Mouse (Mus musculus): ENCODE measurements around the gene Srarp. TPM values are rescaled to one million over a fixed set of nuclear protein-coding genes. Genes with fewer than 3 reads are reported as not detected.

The Srarp gene
- polyA plus RNA-seq, 1 experiment = not detected

- H3K4me1 ChIP-seq (ENCODE audit: control insufficient read depth, insufficient read depth, low read length) = peaks cover 6% of the 10 kb centered on the region; the same call in 1 of the 2 replicates
- no peak for TF ChIP-seq POLR2A (IDR thresholded peaks at IDR 0.05; ENCODE audit: borderline replicate concordance, control insufficient read depth, low read depth, low read length)
- TF ChIP-seq CTCF (IDR thresholded peaks at IDR 0.05; ENCODE audit: control insufficient read depth, insufficient read depth, low read length) = no peak
- 66% methylated on average over 4 of the region's 4 CpGs for WGBS
- 0 out of 2 replicates have a peak overlapping the region, but pooled peaks have one; percentile 11 for H3K27ac ChIP-seq (ENCODE audit: control insufficient read depth, insufficient read depth, low read depth, low read length, poor library complexity)
- H3K4me3 ChIP-seq (replicated peaks; ENCODE audit: control insufficient read depth, low read depth, low read length) = no peak overlapping the region
These were observed 19.6 kb upstream of the Srarp start for GRCm38 (mm10) chr4:141455526-141455925.

DNA sequence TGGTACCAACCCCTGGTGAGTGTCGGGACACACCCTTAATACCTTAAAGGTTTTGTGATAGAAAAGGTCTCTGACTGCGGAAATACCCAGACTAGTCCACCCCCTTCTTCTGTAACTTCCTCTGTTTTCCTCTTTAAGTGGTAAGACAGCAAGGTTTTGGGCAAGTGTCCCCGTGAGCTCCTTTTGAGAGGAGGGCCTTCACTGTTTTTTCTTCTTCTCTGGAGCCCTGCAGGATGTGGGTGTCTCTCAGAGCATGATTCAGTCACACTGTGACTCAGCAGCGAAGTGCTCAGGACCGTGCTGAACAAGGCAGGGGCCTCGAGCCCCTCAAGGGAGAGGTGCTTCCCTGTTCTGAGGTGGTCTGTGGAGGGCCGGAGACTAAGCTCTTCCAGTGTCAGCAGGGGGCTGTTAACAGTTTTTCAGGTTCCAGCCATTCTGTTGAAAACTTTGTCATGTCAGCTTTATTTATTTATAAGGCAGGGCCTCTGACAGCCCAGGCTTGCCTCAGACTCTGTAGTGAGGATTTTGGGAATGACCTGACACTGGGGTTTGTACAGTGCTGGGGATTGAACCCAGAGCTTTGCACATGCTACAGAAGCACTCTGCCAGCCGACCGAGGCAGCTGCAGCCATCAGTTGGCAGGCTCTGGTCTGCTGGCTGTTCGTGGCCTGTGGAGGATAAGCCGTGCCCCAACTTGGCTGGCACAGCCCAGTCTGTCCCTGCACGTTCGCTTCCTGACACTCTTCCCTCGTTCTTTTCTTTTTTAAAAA is 18.9 kb upstream of the Srarp start:
- 19% methylated on average over 14 of the region's 14 CpGs for WGBS
- H3K4me3 ChIP-seq (replicated peaks; ENCODE audit: control insufficient read depth, low read depth, low read length) = no peak overlapping the region
- H3K27ac ChIP-seq (ENCODE audit: control insufficient read depth, insufficient read depth, low read depth, low read length, poor library complexity) = peak overlapping the region; percentile 79
- no peak for TF ChIP-seq POLR2A (IDR thresholded peaks at IDR 0.05; ENCODE audit: borderline replicate concordance, control insufficient read depth, low read depth, low read length)
- TF ChIP-seq CTCF (IDR thresholded peaks at IDR 0.05; ENCODE audit: control insufficient read depth, insufficient read depth, low read length) = no peak
- peaks cover 6% of the 10 kb centered on the region; the same call in 1 of the 2 replicates for H3K4me1 ChIP-seq (ENCODE audit: control insufficient read depth, insufficient read depth, low read length)

GRCm38 (mm10) chr4:141451916-141452450 is 16.1 kb upstream of the Srarp start:
- H3K4me3 ChIP-seq (replicated peaks; ENCODE audit: control insufficient read depth, low read depth, low read length) = no peak overlapping the region
- TF ChIP-seq POLR2A (IDR thresholded peaks at IDR 0.05; ENCODE audit: borderline replicate concordance, control insufficient read depth, low read depth, low read length) = no peak
- TF ChIP-seq CTCF (IDR thresholded peaks at IDR 0.05; ENCODE audit: control insufficient read depth, insufficient read depth, low read length) = no peak
- 89% methylated on average over 9 of the region's 9 CpGs for WGBS
- peaks cover 6% of the 10 kb centered on the region; the same call in 1 of the 2 replicates for H3K4me1 ChIP-seq (ENCODE audit: control insufficient read depth, insufficient read depth, low read length)
- no peak overlapping the region for H3K27ac ChIP-seq (ENCODE audit: control insufficient read depth, insufficient read depth, low read depth, low read length, poor library complexity)

- Histone ChIP-seq H3K4me1 (ENCODE audit: control insufficient read depth, insufficient read depth, low read length) (peaks cover 6% of the 10 kb centered on the region; the same call in 1 of the 2 replicates), H3K27ac (ENCODE audit: control insufficient read depth, insufficient read depth, low read depth, low read length, poor library complexity) (no peak overlapping the region), H3K4me3 (replicated peaks; ENCODE audit: control insufficient read depth, low read depth, low read length) (no peak overlapping the region)
- 79% methylated on average over 2 of the region's 2 CpGs for WGBS
- TF ChIP-seq POLR2A (IDR thresholded peaks at IDR 0.05; ENCODE audit: borderline replicate concordance, control insufficient read depth, low read depth, low read length) (no peak), CTCF (IDR thresholded peaks at IDR 0.05; ENCODE audit: control insufficient read depth, insufficient read depth, low read length) (no peak)
These were observed 15.3 kb upstream of the Srarp start for GRCm38 (mm10) chr4:141451251-141451650.

DNA sequence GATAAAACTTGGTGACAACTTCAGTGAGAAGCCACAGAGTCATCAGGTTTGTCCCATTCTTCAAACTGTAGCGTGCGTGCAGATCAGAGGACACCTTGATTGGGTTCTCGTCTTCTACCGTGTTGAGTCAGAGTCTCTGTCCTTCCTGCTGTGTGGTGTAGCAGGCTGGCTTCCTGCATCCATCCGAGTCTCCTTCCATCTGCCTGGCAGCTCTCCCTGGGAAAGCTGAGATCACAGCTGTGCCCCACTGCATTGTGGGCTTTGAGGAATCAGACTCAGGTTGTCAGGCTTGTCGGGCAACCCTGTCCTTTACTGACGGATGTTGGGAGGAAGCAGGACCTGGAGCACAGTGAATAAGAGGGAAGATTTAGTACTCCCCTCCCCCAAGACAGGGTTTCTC is 10.3 kb upstream of the Srarp start:
- H3K4me3 ChIP-seq (replicated peaks; ENCODE audit: control insufficient read depth, low read depth, low read length) = no peak overlapping the region
- H3K27ac ChIP-seq (ENCODE audit: control insufficient read depth, insufficient read depth, low read depth, low read length, poor library complexity) = no peak overlapping the region
- peaks cover 1% of the 10 kb centered on the region; the same call in 1 of the 2 replicates for H3K4me1 ChIP-seq (ENCODE audit: control insufficient read depth, insufficient read depth, low read length)
- WGBS = 77% methylated on average over 7 of the region's 7 CpGs
- no peak for TF ChIP-seq CTCF (IDR thresholded peaks at IDR 0.05; ENCODE audit: control insufficient read depth, insufficient read depth, low read length)
- TF ChIP-seq POLR2A (IDR thresholded peaks at IDR 0.05; ENCODE audit: borderline replicate concordance, control insufficient read depth, low read depth, low read length) = no peak

GRCm38 (mm10) chr4:141445328-141445720 is 9.4 kb upstream of the Srarp start:
- Histone ChIP-seq H3K4me3 (replicated peaks; ENCODE audit: control insufficient read depth, low read depth, low read length) (peak overlapping the region; percentile 92), H3K27ac (ENCODE audit: control insufficient read depth, insufficient read depth, low read depth, low read length, poor library complexity) (no peak overlapping the region), H3K4me1 (ENCODE audit: control insufficient read depth, insufficient read depth, low read length) (peaks cover 1% of the 10 kb centered on the region; the same call in 1 of the 2 replicates)
- WGBS = 21% methylated on average over 14 of the region's 14 CpGs
- no peak for TF ChIP-seq CTCF (IDR thresholded peaks at IDR 0.05; ENCODE audit: control insufficient read depth, insufficient read depth, low read length)
- TF ChIP-seq POLR2A (IDR thresholded peaks at IDR 0.05; ENCODE audit: borderline replicate concordance, control insufficient read depth, low read depth, low read length) = no peak

DNA sequence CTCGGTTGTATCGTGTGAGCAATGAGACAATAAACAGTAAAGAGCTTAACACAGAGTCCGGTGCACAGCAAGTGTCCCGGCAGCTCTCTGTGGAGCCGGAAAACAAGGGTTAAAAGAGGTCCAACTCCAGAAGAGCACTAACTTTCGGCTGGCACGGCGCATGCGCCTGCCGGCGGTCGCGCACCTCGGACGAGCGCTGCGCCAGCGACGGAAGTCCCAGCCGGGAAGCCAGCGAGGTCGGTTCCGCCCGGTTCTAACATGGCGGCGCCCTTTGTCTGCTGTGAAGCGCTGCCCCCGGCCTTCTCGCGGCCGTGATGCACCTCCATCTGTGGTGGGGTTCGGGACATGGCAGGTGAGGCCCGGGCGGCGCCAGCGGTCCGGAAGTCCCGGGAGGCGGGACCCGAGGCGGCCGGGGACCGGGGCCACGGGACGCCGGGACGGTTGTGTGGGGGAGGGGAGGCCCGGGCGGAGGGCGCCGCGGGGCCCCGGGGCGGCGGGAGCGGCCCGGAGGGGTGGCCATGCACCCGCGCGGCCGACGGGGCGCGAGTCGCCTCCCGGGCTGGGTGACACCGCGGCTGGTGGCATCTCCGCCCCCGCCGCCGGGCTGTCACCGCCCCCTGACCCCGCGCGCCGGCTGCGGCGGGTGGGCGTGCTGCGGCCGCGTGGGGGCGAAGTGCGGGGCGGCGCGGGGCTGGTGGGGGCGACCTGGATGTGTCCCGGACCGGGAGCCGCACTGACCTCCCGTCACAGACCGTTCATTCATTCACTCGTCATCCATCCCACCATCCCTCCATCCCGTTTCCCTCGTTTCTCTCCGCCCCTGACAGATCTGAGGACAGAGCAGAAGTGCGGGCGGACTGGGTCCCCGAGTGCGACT is 8.8 kb upstream of the Srarp start, which contains the start of gene Zbtb17:
Zbtb17 (plus strand) TSS at position 204 of the 877 bp plus-strand sequence.
- H3K4me3 ChIP-seq (replicated peaks; ENCODE audit: control insufficient read depth, low read depth, low read length) = peak within 1 kb of the TSS; percentile 92
- H3K27ac ChIP-seq (ENCODE audit: control insufficient read depth, insufficient read depth, low read depth, low read length, poor library complexity) = peak within 1 kb of the TSS; percentile 45; the same call in 1 of the 2 replicates
- WGBS = under 1% methylated on average over 72 of the region's 102 CpGs

More for the DNA sequence above, 8.8 kb upstream of the Srarp start, which contains the start of gene Zbtb17:
- TF ChIP-seq POLR2A (IDR thresholded peaks at IDR 0.05; ENCODE audit: borderline replicate concordance, control insufficient read depth, low read depth, low read length) = peak; percentile 64; the same call in 1 of the 2 replicates
- TF ChIP-seq CTCF (IDR thresholded peaks at IDR 0.05; ENCODE audit: control insufficient read depth, insufficient read depth, low read length) = 0 out of 2 replicates have a peak, but pooled peaks have one; percentile 7
- peaks cover 1% of the 10 kb centered on the region; the same call in 1 of the 2 replicates for H3K4me1 ChIP-seq (ENCODE audit: control insufficient read depth, insufficient read depth, low read length)

Measured in bone marrow, adult 2 months (tissue).